11 mouse cellular contexts compared by ENCODE assay signal in the genomic region with DNA sequence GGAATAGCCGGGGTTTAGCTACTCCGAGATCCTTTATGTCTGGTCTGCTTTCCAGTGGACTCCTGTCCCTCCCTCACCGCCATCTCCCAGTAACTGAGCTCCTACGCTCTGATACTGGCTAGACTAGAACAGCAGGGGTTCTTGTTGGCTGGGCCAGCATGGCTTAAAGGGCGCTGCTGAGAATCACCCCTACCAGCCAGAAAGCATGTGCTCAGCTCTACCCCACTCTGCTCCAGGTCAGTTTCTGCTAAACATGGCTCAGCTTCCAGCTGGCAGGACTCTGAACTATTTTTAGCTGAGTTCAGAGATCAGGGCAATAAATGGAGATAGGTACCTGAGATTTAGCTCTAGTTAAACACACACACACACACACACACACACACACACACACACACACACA. TPM values are rescaled to one million over a fixed set of nuclear protein-coding genes. Genes with fewer than 3 reads are reported as not detected.
DNase-seq lines count a peak whose midpoint lies in the region; ATAC-seq lines count a peak whose summit lies in the region.
"Had no signal": no experiment of that assay in that cellular context is flagged by ENCODE, and none has a peak within 500 bp of the region (broad histone marks: within the 10 kb centered on the region; RNA-seq: fewer than 3 reads in every experiment).

No protein-coding gene starts in this region.

- 48% methylated on average over 5 of the region's 5 CpGs for WGBS in midbrain, embryonic 14.5 days

- peaks cover 11% of the 10 kb centered on the region for H3K4me1 ChIP-seq in brown adipose tissue, adult 24 weeks (ENCODE audit: control insufficient read depth, insufficient read depth, insufficient read length, low read length)
- H3K4me1 ChIP-seq in midbrain, embryonic 14.5 days (ENCODE audit: control insufficient read depth, insufficient read depth, low read length): no peaks in the 10 kb centered on the region
- H3K4me1 ChIP-seq: stomach, embryonic 15.5 days had no signal

- no peaks in the 10 kb centered on the region for H3K36me3 ChIP-seq in midbrain, embryonic 14.5 days (ENCODE audit: control insufficient read depth, insufficient read depth, low read length)
- H3K36me3 ChIP-seq: limb, embryonic 13.5 days; stomach, embryonic 15.5 days had no signal

- H3K27me3 ChIP-seq in midbrain, embryonic 14.5 days (ENCODE audit: control insufficient read depth, insufficient read depth, low read length): no peaks in the 10 kb centered on the region
- H3K27me3 ChIP-seq: limb, embryonic 13.5 days; stomach, embryonic 15.5 days had no signal

- H3K4me3 ChIP-seq in brown adipose tissue, adult 24 weeks (ENCODE audit: insufficient read depth, low read depth, low read length): no peak overlapping the region
- no peak overlapping the region for H3K4me3 ChIP-seq in midbrain, embryonic 14.5 days (replicated peaks; ENCODE audit: low read depth, low read length)
- H3K4me3 ChIP-seq: limb, embryonic 13.5 days; stomach, embryonic 15.5 days had no signal

- H3K9ac ChIP-seq in midbrain, embryonic 14.5 days (replicated peaks; ENCODE audit: low read length): no peak overlapping the region
- H3K9ac ChIP-seq: limb, embryonic 13.5 days; stomach, embryonic 15.5 days had no signal

- no peaks in the 10 kb centered on the region for H3K9me3 ChIP-seq in midbrain, embryonic 14.5 days (ENCODE audit: control insufficient read depth, low read length)
- H3K9me3 ChIP-seq: limb, embryonic 13.5 days; stomach, embryonic 15.5 days had no signal

- intact Hi-C loops in gastrocnemius, postnatal 36 days (cut with DNase I): no loop called here
- intact Hi-C loops in left cerebral cortex, postnatal 25 days (cut with DNase I): no loop called here

- ATAC-seq in midbrain, embryonic 14.5 days (ENCODE audit: low FRiP score, low TSS enrichment): no peak
- ATAC-seq: hindbrain, embryonic 16.5 days had no signal

- peak; percentile 47 for DNase-seq in Muller cell, postnatal 12 days (ENCODE audit: inconsistent ontology term)
- DNase-seq in gastrocnemius, postnatal 36 days: peak; percentile 31 to 44
- DNase-seq in heart, postnatal 4 days: peak; percentile 48
- no peak for DNase-seq in left cerebral cortex, postnatal 25 days (ENCODE audit: low spot score in 2 of 2)
- no peak for DNase-seq in natural killer cell, adult 2 months (ENCODE audit: low spot score in 2 of 2)
- DNase-seq in midbrain, embryonic 14.5 days: no peak
- no peak for DNase-seq in layer of hippocampus, adult 11-12 months (ENCODE audit: low spot score)

- H3K27ac ChIP-seq in brown adipose tissue, adult 24 weeks (replicated peaks; ENCODE audit: low read depth, low read length): peak overlapping the region; percentile 82
- H3K27ac ChIP-seq in midbrain, embryonic 14.5 days (replicated peaks; ENCODE audit: low read depth, low read length): no peak overlapping the region
- H3K27ac ChIP-seq: limb, embryonic 13.5 days; stomach, embryonic 15.5 days had no signal

- no peak overlapping the region for H3K4me2 ChIP-seq in midbrain, embryonic 14.5 days (ENCODE audit: low read length)
- H3K4me2 ChIP-seq: limb, embryonic 13.5 days; stomach, embryonic 15.5 days had no signal

RNA-seq across cellular contexts. Expression of a gene that starts 12.2 kb away (rescaled TPM):
- 510 and 585 TPM in 2 replicates for polyA plus RNA-seq in brown adipose tissue, adult 24 weeks (2012; ENCODE audit: insufficient read depth, insufficient read length, missing spikeins)
- total RNA-seq in gastrocnemius, postnatal 36 days (2021): 100 to 1,000 TPM; 376 to 428 TPM
- total RNA-seq in heart, postnatal 4 days (2021): 100 to 1,000 TPM; 460 to 475 TPM
- total RNA-seq in left cerebral cortex, postnatal 25 days (2021): 100 to 1,000 TPM; 384 to 386 TPM
- 247 and 254 TPM in 2 replicates for polyA plus RNA-seq in midbrain, embryonic 14.5 days (2014; fragmentation: Nextera tagmentation; extraction: Ambion mirVana)

Comparison
In these comparisons a context has a peak if more than half of its experiments do, and no peak if none do; other contexts are left out.
1. DNase-seq: peak in Muller cell, postnatal 12 days (single experiment), gastrocnemius, postnatal 36 days (2 of 2) and heart, postnatal 4 days (single experiment); none in left cerebral cortex, postnatal 25 days (0 of 2), natural killer cell, adult 2 months (0 of 2), midbrain, embryonic 14.5 days (single experiment) and layer of hippocampus, adult 11-12 months (single experiment).